Mouse (Mus musculus) limb, embryonic 14.5 days (tissue): Measurements from ENCODE around the gene Chgb. TPM values are rescaled to one million over a fixed set of nuclear protein-coding genes. Genes with fewer than 3 reads are reported as not detected.
A peak's percentile ranks its signal among the peaks of the same experiment; 100 is the strongest.

Experiments
- ATAC-seq: fragments of 200-750 bp; cut with Nextera tagmentation; 2 replicates; pipeline ENCODE4 v1.8.0; 2017; ENCODE audit warnings: low read depth, moderate number of reproducible peaks, moderate TSS enrichment; ENCODE audit not compliant: low FRiP score
- DNase-seq: peaks from one replicate; pipeline ENCODE4 v3.0.0-alpha.2; 2015; ENCODE audit warnings: low spot score
- H3K27ac ChIP-seq: fragments of 300-500 bp; sonication (generic); replicated peaks from 2 replicates; pipeline ENCODE4 v1.5.1; 2014; ENCODE audit warnings: low read depth, mild to moderate bottlenecking, low read length, moderate library complexity, mixed read lengths
- H3K27me3 ChIP-seq: fragments of 300-500 bp; sonication (generic); 2 replicates; pipeline ENCODE4 v1.6.1; 2014; ENCODE audit warnings: low read length, mixed read lengths; ENCODE audit not compliant: control insufficient read depth, insufficient read depth
- H3K36me3 ChIP-seq: fragments of 300-500 bp; sonication (generic); 2 replicates; pipeline ENCODE4 v1.6.1; 2014; ENCODE audit warnings: mild to moderate bottlenecking, low read length, moderate library complexity, mixed read lengths; ENCODE audit not compliant: control insufficient read depth, insufficient read depth
- H3K4me1 ChIP-seq: fragments of 300-500 bp; sonication (generic); 2 replicates; pipeline ENCODE4 v1.6.1; 2014; ENCODE audit warnings: antibody characterized with exemption, low read length, mixed read lengths; ENCODE audit not compliant: control insufficient read depth, insufficient read depth
- H3K4me2 ChIP-seq: fragments of 300-500 bp; sonication (generic); replicated peaks from 2 replicates; pipeline ENCODE4 v1.6.1; 2014; ENCODE audit warnings: low read depth, mild to moderate bottlenecking, low read length, moderate library complexity; ENCODE audit not compliant: severe bottlenecking
- H3K4me3 ChIP-seq: fragments of 300-500 bp; sonication (generic); replicated peaks from 2 replicates; pipeline ENCODE4 v1.5.1; 2014; ENCODE audit warnings: low read length
- H3K9ac ChIP-seq: fragments of 300-500 bp; sonication (generic); 2 replicates; pipeline ENCODE4 v1.6.1; 2014; ENCODE audit warnings: mild to moderate bottlenecking, low read depth, low read length, moderate library complexity; ENCODE audit not compliant: severe bottlenecking
- H3K9me3 ChIP-seq: fragments of 300-500 bp; sonication (generic); 2 replicates; pipeline ENCODE4 v1.6.1; 2016; ENCODE audit warnings: low read length; ENCODE audit not compliant: control insufficient read depth
- POLR2A ChIP-seq: fragments of 200-500 bp; IDR thresholded peaks from 2 replicates; pipeline ENCODE4 v1.8.0; 2012; ENCODE audit warnings: inconsistent platforms, mild to moderate bottlenecking, moderate library complexity, borderline replicate concordance; ENCODE audit not compliant: insufficient read depth, insufficient read length; ENCODE audit errors: extremely low read depth
- WGBS: fragments of 180-500 bp; shearing (Covaris S2); extraction: QIAGEN DNeasy Blood & Tissue Kit; methylation state at CpG from one replicate; pipeline ENCODE4 v1.1.7; 2014; 5-methylcytosine and 5-hydroxymethylcytosine counted together
- polyA plus RNA-seq, 2 experiments: library from polyadenylated mRNA; depleted of rRNA in 1 of 2; stranded (reverse) in 1 of 2; unstranded in 1 of 2; fragments of >200 nt; fragmentation: Nextera tagmentation in 1 of 2; extraction: Ambion mirVana in 1 of 2; gene quantifications; 2 replicates each; pipeline versions ENCODE4 v1.2.1 to v1.2.3; 2012 to 2014

The Chgb gene
- 0.13 and 0.35 TPM in 2 replicates for polyA plus RNA-seq (2012; rRNA removed)
- polyA plus RNA-seq (2014; fragmentation: Nextera tagmentation; extraction: Ambion mirVana): 0.11 and 0.28 TPM in 2 replicates

DNA sequence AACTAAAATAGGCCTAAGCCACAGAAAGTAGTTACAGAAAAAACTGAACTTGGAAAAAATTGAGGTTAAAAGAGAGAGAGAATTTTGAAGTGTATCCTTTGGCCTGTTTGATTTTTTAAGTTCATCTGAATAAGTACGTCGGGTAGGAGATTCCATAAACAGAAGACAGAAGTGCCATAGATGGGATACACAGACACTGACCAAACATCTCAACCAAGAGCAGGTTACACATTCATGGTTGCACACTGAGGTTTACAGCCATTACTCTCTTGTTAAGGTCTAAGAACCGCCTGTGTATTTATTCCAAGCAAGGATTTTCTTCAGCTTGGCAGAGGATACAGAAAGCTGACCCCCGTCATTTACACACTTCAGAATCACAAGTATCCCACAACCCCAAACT, at the start of gene Chgb:
Chgb (plus strand) TSS at position 301 of the 400 bp plus-strand sequence.
- Histone ChIP-seq H3K4me2 (peak within 1 kb of the TSS; percentile 86), H3K27me3 (peaks cover 8% of the 10 kb centered on the region; the same call in 1 of the 2 replicates), H3K9ac (no peak within 1 kb of the TSS), H3K4me3 (peak within 1 kb of the TSS; percentile 36), H3K4me1 (0 out of 2 replicates have a peak, but pooled peaks cover 4% of the 10 kb centered on the region), H3K36me3 (no peaks in the 10 kb centered on the region), H3K27ac (no peak within 1 kb of the TSS), H3K9me3 (no peaks in the 10 kb centered on the region)
- ATAC-seq: no peak
- no peak for TF ChIP-seq POLR2A
- WGBS: 15% methylated on average over 4 of the region's 4 CpGs
- no peak for DNase-seq

DNA sequence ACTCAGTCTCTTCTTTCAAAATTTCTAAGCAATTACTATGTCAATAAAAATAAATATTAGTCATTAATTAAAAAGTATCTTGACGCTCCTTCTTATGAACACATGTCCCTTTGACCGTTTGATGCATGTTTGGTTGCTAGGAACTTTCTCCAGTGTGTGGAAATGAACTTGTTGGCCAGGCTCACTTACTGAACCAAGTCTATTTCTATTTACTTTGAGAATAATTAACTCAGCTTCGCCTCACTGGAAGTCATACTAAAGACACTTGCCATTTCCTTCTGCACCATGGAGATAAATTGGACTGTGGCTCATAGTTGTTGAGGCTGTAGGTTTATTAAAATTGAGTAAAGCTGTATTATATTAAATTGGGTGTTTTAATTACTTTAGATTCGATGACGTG, 48.1 kb upstream of the Chgb start:
- TF ChIP-seq POLR2A: no peak
- H3K9me3 ChIP-seq: no peaks in the 10 kb centered on the region
- DNase-seq: no peak

DNA sequence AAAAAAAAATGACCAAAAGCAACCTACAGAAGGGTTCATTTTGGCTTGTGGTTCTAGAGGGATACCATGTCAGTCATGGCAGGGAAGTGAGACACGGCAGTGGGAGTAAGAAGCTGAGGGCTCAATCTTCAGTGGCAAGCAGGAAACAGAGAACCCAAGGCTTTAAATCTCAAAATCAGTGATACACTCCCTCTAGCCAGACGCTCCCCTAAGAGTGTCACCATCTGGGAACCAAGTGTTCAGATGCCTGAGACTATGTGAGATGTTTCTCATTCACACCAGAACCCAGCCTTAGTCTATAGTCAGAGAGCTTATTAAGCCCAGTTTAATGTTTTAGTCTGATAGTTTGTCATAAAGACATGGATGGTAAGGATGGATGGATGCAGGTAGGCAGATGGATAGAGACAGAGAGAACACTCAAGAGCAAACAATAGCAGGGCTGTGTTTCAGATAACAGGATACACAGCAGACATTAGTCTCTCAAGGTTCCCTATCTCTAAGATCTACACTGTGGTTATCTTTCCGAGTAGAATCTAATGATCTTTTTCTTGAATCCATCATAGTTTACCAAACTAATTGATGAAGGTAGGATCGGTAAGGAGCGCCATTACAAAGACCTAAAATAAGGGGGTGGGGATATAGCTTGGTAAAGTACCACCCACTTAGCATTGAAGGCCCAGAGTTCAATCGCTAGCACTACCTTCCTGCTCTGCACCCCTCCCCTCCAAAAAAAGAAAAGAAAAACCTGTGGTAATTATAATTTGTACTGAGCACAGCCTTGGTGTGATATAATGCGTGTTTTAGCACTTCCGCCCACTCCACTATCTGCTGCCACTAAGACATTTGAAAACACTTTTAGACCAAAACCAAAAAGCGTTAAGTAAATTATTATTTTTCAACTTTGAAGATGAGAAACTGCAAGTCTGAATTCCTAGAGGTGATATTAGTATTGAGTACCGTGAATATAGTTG, 47.2 kb upstream of the Chgb start:
- H3K4me1 ChIP-seq: 0 out of 2 replicates have a peak, but pooled peaks cover 3% of the 10 kb centered on the region
- no peak overlapping the region for H3K4me2 ChIP-seq
- WGBS: 92% methylated on average over 10 of the region's 10 CpGs
- no peak overlapping the region for H3K9ac ChIP-seq
- no peak overlapping the region for H3K4me3 ChIP-seq
- no peaks in the 10 kb centered on the region for H3K27me3 ChIP-seq
- H3K27ac ChIP-seq: no peak overlapping the region
- H3K36me3 ChIP-seq: no peaks in the 10 kb centered on the region
- ATAC-seq (no peak), DNase-seq (no peak)
- H3K9me3 ChIP-seq: no peaks in the 10 kb centered on the region
- TF ChIP-seq POLR2A: no peak

More for the DNA sequence above, 48.1 kb upstream of the Chgb start:
- 84% methylated on average over 5 of the region's 5 CpGs for WGBS
- Histone ChIP-seq H3K27me3 (no peaks in the 10 kb centered on the region), H3K4me3 (no peak overlapping the region), H3K4me2 (no peak overlapping the region), H3K27ac (no peak overlapping the region), H3K9ac (no peak overlapping the region), H3K4me1 (0 out of 2 replicates have a peak, but pooled peaks cover 3% of the 10 kb centered on the region), H3K36me3 (no peaks in the 10 kb centered on the region)
- ATAC-seq: no peak

DNA sequence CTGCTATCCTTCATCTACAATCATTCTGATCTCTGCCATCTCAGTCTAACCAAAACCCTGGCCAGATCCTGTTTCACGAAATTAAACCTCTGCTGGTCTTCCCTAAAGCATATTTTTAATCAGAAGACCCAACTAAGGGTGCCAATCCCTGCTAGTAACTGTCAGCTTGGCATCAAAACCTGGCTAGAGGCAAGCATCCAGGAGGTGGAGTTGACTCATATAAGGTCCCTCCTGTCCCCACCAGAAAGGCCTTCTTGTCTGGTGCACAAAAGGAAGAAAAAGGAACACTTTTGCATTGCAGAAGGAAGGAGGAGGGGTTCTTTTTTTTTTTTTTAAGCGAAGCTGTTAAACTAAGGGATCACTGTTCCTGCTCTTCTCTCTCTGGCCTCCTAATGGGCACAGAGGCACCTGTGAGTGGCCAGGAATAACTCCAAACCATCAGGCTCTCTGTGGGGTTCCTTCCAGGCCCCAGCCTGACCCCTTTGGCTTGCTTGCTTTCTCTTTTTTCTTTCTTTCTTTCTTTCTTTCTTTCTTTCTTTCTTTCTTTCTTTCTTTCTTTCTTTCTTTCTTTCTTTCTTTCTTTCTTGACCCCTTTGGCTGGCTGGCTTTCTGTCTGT, 42.2 kb upstream of the Chgb start:
- DNase-seq: no peak
- Histone ChIP-seq H3K36me3 (no peaks in the 10 kb centered on the region), H3K4me1 (0 out of 2 replicates have a peak, but pooled peaks cover 3% of the 10 kb centered on the region), H3K4me3 (no peak overlapping the region), H3K9me3 (no peaks in the 10 kb centered on the region), H3K27me3 (no peaks in the 10 kb centered on the region), H3K4me2 (no peak overlapping the region), H3K27ac (no peak overlapping the region), H3K9ac (no peak overlapping the region)
- TF ChIP-seq POLR2A: no peak
- WGBS: 58% methylated on average over 2 of the region's 2 CpGs
- no peak for ATAC-seq

DNA sequence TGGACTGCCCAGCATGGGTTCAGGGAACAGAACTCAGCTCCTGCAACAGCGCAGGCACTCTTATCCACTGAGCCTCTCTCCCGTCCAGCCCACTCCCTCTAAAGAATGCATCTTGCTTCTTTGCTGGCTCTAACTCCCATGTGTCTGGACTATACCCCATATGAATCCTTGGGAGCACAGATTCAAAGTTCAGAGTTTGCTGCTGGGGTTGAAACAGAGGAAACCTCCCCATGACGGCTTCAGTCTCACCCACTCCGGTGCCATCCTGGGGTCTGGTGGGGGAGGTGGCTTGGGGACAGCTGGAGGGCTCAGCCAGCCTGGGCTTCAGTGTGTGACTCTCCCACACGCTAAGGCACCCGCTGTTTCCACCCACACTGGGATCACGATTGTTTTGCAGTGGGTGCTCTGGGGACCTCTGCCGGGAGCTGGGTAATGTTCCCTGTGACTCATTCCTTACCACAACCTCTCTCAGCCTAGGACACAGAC, 39.2 kb upstream of the Chgb start:
- WGBS: 72% methylated on average over 8 of the region's 8 CpGs
- ATAC-seq: no peak

More for the DNA sequence above, 39.2 kb upstream of the Chgb start:
- TF ChIP-seq POLR2A: no peak
- Histone ChIP-seq H3K4me1 (0 out of 2 replicates have a peak, but pooled peaks cover 3% of the 10 kb centered on the region), H3K9ac (no peak overlapping the region), H3K4me3 (no peak overlapping the region), H3K27me3 (no peaks in the 10 kb centered on the region), H3K27ac (no peak overlapping the region), H3K4me2 (no peak overlapping the region), H3K36me3 (no peaks in the 10 kb centered on the region), H3K9me3 (no peaks in the 10 kb centered on the region)
- DNase-seq: no peak
